Comparison of ENCODE assay signal across 16 mouse cellular contexts in genomic region chr5:114541656-114542445, GRCm38 (mm10). TPM values are rescaled to one million over a fixed set of nuclear protein-coding genes. Genes with fewer than 3 reads are reported as not detected.
DNase-seq lines count a peak whose midpoint lies in the region; ATAC-seq lines count a peak whose summit lies in the region.
"Had no signal": no experiment of that assay in that cellular context is flagged by ENCODE, and none has a peak within 500 bp of the region (broad histone marks: within the 10 kb centered on the region; RNA-seq: fewer than 3 reads in every experiment).

No protein-coding gene starts in this region.

- no peak overlapping the region for H3K4me2 ChIP-seq in neural tube, embryonic 11.5 days (ENCODE audit: low read depth)
- no peak overlapping the region for H3K4me2 ChIP-seq in neural tube, embryonic 15.5 days
- H3K4me2 ChIP-seq in heart, embryonic 16.5 days (ENCODE audit: low read depth, low read length) = peak overlapping the region; percentile 8; the same call in 1 of the 2 replicates
- H3K4me2 ChIP-seq: hindbrain, embryonic 15.5 days; midbrain, embryonic 12.5 days had no signal

- intact Hi-C loops in heart, postnatal 25 days (cut with DNase I) = no loop called here

- no peaks in the 10 kb centered on the region for H3K9me3 ChIP-seq in neural tube, embryonic 11.5 days (ENCODE audit: control insufficient read depth, low read length)
- 0 out of 2 replicates have a peak, but pooled peaks cover 4% of the 10 kb centered on the region for H3K9me3 ChIP-seq in neural tube, embryonic 15.5 days (replicated peaks)
- peaks cover 7% of the 10 kb centered on the region for H3K9me3 ChIP-seq in heart, embryonic 16.5 days (replicated peaks; ENCODE audit: control insufficient read depth, low read length)
- H3K9me3 ChIP-seq: hindbrain, embryonic 15.5 days had no signal

- no peak for ATAC-seq in neural tube, embryonic 11.5 days (ENCODE audit: insufficient read depth, low FRiP score, low TSS enrichment)
- ATAC-seq in neural tube, embryonic 15.5 days (ENCODE audit: low FRiP score) = no peak
- peak; percentile 76 for ATAC-seq in heart, embryonic 16.5 days (replicated peaks; ENCODE audit: extremely low read depth, insufficient read depth, low FRiP score)

- no peaks in the 10 kb centered on the region for H3K27me3 ChIP-seq in neural tube, embryonic 11.5 days (ENCODE audit: control insufficient read depth, insufficient read depth, low read length)
- H3K27me3 ChIP-seq in neural tube, embryonic 15.5 days (replicated peaks) = peaks cover 7% of the 10 kb centered on the region; the same call in 1 of the 2 replicates
- peaks cover 13% of the 10 kb centered on the region for H3K27me3 ChIP-seq in heart, embryonic 16.5 days (ENCODE audit: control insufficient read depth, insufficient read depth, low read length)
- H3K27me3 ChIP-seq: hindbrain, embryonic 15.5 days had no signal

- H3K4me1 ChIP-seq in neural tube, embryonic 11.5 days (ENCODE audit: control insufficient read depth, insufficient read depth, low read length) = peaks cover 8% of the 10 kb centered on the region
- peaks cover 21% of the 10 kb centered on the region for H3K4me1 ChIP-seq in neural tube, embryonic 15.5 days
- peaks cover 9% of the 10 kb centered on the region for H3K4me1 ChIP-seq in heart, embryonic 16.5 days (ENCODE audit: control insufficient read depth, insufficient read depth, low read length)

- no peak overlapping the region for H3K9ac ChIP-seq in neural tube, embryonic 11.5 days (ENCODE audit: low read length)
- H3K9ac ChIP-seq in neural tube, embryonic 15.5 days (replicated peaks) = no peak overlapping the region
- H3K9ac ChIP-seq in heart, embryonic 16.5 days (ENCODE audit: low read length) = no peak overlapping the region
- H3K9ac ChIP-seq: hindbrain, embryonic 15.5 days; midbrain, embryonic 12.5 days had no signal

- peak; percentile 91 for DNase-seq in heart, adult 11 months
- DNase-seq in heart, postnatal 25 days (ENCODE audit: low spot score) = no peak
- DNase-seq in neural tube, embryonic 11.5 days (ENCODE audit: low spot score) = peak; percentile 65
- DNase-seq in retina, postnatal 7 days (ENCODE audit: low read depth, low spot score) = peak; percentile 40
- no peak for DNase-seq in ovary, postnatal 14 days (ENCODE audit: low spot score)
- DNase-seq in adipocyte (ENCODE audit: low spot score) = no peak
- DNase-seq: adrenal gland, postnatal 10 days; cerebellum, adult 11 months; kidney, postnatal 25 days; lung, adult 2 months; spleen, adult 18-20 months had no signal

- no peak overlapping the region for H3K4me3 ChIP-seq in neural tube, embryonic 11.5 days (ENCODE audit: low read depth, low read length)
- H3K4me3 ChIP-seq in neural tube, embryonic 15.5 days (replicated peaks) = no peak overlapping the region
- H3K4me3 ChIP-seq in heart, embryonic 16.5 days (ENCODE audit: low read length) = no peak overlapping the region
- H3K4me3 ChIP-seq: hindbrain, embryonic 15.5 days; left cerebral cortex, adult 2 months; midbrain, embryonic 12.5 days had no signal

- no peak overlapping the region for H3K27ac ChIP-seq in neural tube, embryonic 11.5 days (ENCODE audit: low read depth, low read length)
- H3K27ac ChIP-seq in neural tube, embryonic 15.5 days (replicated peaks) = no peak overlapping the region
- H3K27ac ChIP-seq in heart, embryonic 16.5 days (ENCODE audit: low read length) = no peak overlapping the region
- H3K27ac ChIP-seq: hindbrain, embryonic 15.5 days; left cerebral cortex, adult 2 months; midbrain, embryonic 12.5 days had no signal

- WGBS in neural tube, embryonic 11.5 days = 29% methylated on average over 15 of the region's 15 CpGs
- WGBS in neural tube, embryonic 15.5 days = 32% methylated on average over 15 of the region's 15 CpGs
- WGBS in heart, embryonic 16.5 days = 42% methylated on average over 15 of the region's 15 CpGs

- H3K36me3 ChIP-seq in neural tube, embryonic 11.5 days (ENCODE audit: control insufficient read depth, insufficient read depth, low read length) = no peaks in the 10 kb centered on the region
- no peaks in the 10 kb centered on the region for H3K36me3 ChIP-seq in neural tube, embryonic 15.5 days
- H3K36me3 ChIP-seq in heart, embryonic 16.5 days (ENCODE audit: control insufficient read depth, insufficient read depth) = no peaks in the 10 kb centered on the region
- H3K36me3 ChIP-seq: hindbrain, embryonic 15.5 days; midbrain, embryonic 12.5 days had no signal

RNA-seq across cellular contexts. Expression of gene Fam222a, which starts 26.0 kb away (rescaled TPM):
- total RNA-seq in heart, postnatal 25 days (2021) = 1 to 10 TPM; 2.4 to 4.2 TPM
- 5.0 and 7.5 TPM in 2 replicates for polyA plus RNA-seq in neural tube, embryonic 11.5 days (2014; fragmentation: Nextera tagmentation; extraction: Ambion mirVana)
- polyA plus RNA-seq in neural tube, embryonic 15.5 days (2015; fragmentation: Nextera tagmentation; extraction: Ambion mirVana) = 4.7 and 5.3 TPM in 2 replicates
- polyA plus RNA-seq in heart, embryonic 16.5 days (2015; fragmentation: Nextera tagmentation; extraction: Ambion mirVana) = 0.83 and 0.84 TPM in 2 replicates

Comparison
In these comparisons a context has a peak if more than half of its experiments do, and no peak if none do; other contexts are left out.
1. DNase-seq: peak in heart, adult 11 months (single experiment), neural tube, embryonic 11.5 days (single experiment) and retina, postnatal 7 days (single experiment); none in heart, postnatal 25 days (single experiment), ovary, postnatal 14 days (single experiment) and adipocyte (single experiment).